Mouse (Mus musculus): ENCODE measurements around the gene Camta2. TPM values are rescaled to one million over a fixed set of nuclear protein-coding genes. Genes with fewer than 3 reads are reported as not detected.

The Camta2 gene
- polyA plus RNA-seq, 1 experiment from 2014 or later, result 29.0 TPM

- Histone ChIP-seq H3K27ac (ENCODE audit: low read depth, low read length) (peak overlapping the region; percentile 96), H3K4me2 (ENCODE audit: low read depth, low read length) (peak overlapping the region; percentile 91), H3K4me3 (ENCODE audit: low read depth, low read length) (peak overlapping the region; percentile 98), H3K27me3 (ENCODE audit: control insufficient read depth, insufficient read depth, low read length) (no peaks in the 10 kb centered on the region), H3K4me1 (ENCODE audit: control insufficient read depth, insufficient read depth, low read length) (peaks cover 23% of the 10 kb centered on the region), H3K9me3 (ENCODE audit: control insufficient read depth, low read length) (no peaks in the 10 kb centered on the region), H3K36me3 (ENCODE audit: control insufficient read depth, insufficient read depth, low read length) (peaks cover 17% of the 10 kb centered on the region), H3K9ac (replicated peaks; ENCODE audit: low read depth, low read length) (peak overlapping the region; percentile 95)
- under 1% methylated on average over 44 of the region's 48 CpGs for WGBS
- ATAC-seq (ENCODE audit: low read depth), result peak; percentile 33; the same call in 1 of the 2 replicates
These were observed 32.9 kb downstream of the Camta2 start for GRCm38 (mm10) chr11:70654923-70655570.

GRCm38 (mm10) chr11:70654198-70654922, 33.5 kb downstream of the Camta2 start, which contains the start of gene Pfn1:
Pfn1 (minus strand) TSS chr11:70654644.
- peaks cover 23% of the 10 kb centered on the region for H3K4me1 ChIP-seq (ENCODE audit: control insufficient read depth, insufficient read depth, low read length)
- under 1% methylated on average over 43 of the region's 61 CpGs for whole genome bisulfite sequencing
- peak; percentile 54 for ATAC-seq (ENCODE audit: low read depth)
- peak within 1 kb of the TSS; percentile 96 for H3K27ac ChIP-seq (ENCODE audit: low read depth, low read length)
- peak within 1 kb of the TSS; percentile 91 for H3K4me2 ChIP-seq (ENCODE audit: low read depth, low read length)
- H3K4me3 ChIP-seq (ENCODE audit: low read depth, low read length), result peak within 1 kb of the TSS; percentile 98
- no peaks in the 10 kb centered on the region for H3K27me3 ChIP-seq (ENCODE audit: control insufficient read depth, insufficient read depth, low read length)
- no peaks in the 10 kb centered on the region for H3K9me3 ChIP-seq (ENCODE audit: control insufficient read depth, low read length)
- H3K9ac ChIP-seq (replicated peaks; ENCODE audit: low read depth, low read length), result peak within 1 kb of the TSS; percentile 95
- peaks cover 24% of the 10 kb centered on the region for H3K36me3 ChIP-seq (ENCODE audit: control insufficient read depth, insufficient read depth, low read length)

- ATAC-seq (ENCODE audit: low read depth), result peak; percentile 60
- Histone ChIP-seq H3K36me3 (ENCODE audit: control insufficient read depth, insufficient read depth, low read length) (peaks cover 30% of the 10 kb centered on the region), H3K27me3 (ENCODE audit: control insufficient read depth, insufficient read depth, low read length) (no peaks in the 10 kb centered on the region), H3K4me1 (ENCODE audit: control insufficient read depth, insufficient read depth, low read length) (peaks cover 25% of the 10 kb centered on the region), H3K4me2 (ENCODE audit: low read depth, low read length) (peak overlapping the region; percentile 91), H3K9me3 (ENCODE audit: control insufficient read depth, low read length) (no peaks in the 10 kb centered on the region), H3K27ac (ENCODE audit: low read depth, low read length) (peak overlapping the region; percentile 96), H3K9ac (replicated peaks; ENCODE audit: low read depth, low read length) (peak overlapping the region; percentile 95), H3K4me3 (ENCODE audit: low read depth, low read length) (peak overlapping the region; percentile 98)
- WGBS, result under 1% methylated on average over 45 of the region's 63 CpGs
These were observed 34.3 kb downstream of the Camta2 start for GRCm38 (mm10) chr11:70653345-70654197.

- no peak overlapping the region for H3K27ac ChIP-seq (ENCODE audit: low read depth, low read length)
- WGBS, result 68% methylated on average over 6 of the region's 6 CpGs
- peak overlapping the region; percentile 95; the same call in 1 of the 2 replicates for H3K9ac ChIP-seq (replicated peaks; ENCODE audit: low read depth, low read length)
- peak overlapping the region; percentile 91 for H3K4me2 ChIP-seq (ENCODE audit: low read depth, low read length)
- H3K4me1 ChIP-seq (ENCODE audit: control insufficient read depth, insufficient read depth, low read length), result peaks cover 31% of the 10 kb centered on the region
- H3K36me3 ChIP-seq (ENCODE audit: control insufficient read depth, insufficient read depth, low read length), result peaks cover 30% of the 10 kb centered on the region
- peak overlapping the region; percentile 98 for H3K4me3 ChIP-seq (ENCODE audit: low read depth, low read length)
- H3K9me3 ChIP-seq (ENCODE audit: control insufficient read depth, low read length), result no peaks in the 10 kb centered on the region
- ATAC-seq (ENCODE audit: low read depth), result no peak
- no peaks in the 10 kb centered on the region for H3K27me3 ChIP-seq (ENCODE audit: control insufficient read depth, insufficient read depth, low read length)
These were observed 35.0 kb downstream of the Camta2 start for GRCm38 (mm10) chr11:70652884-70653344.

- Histone ChIP-seq H3K27ac (ENCODE audit: low read depth, low read length) (no peak overlapping the region), H3K4me1 (ENCODE audit: control insufficient read depth, insufficient read depth, low read length) (peaks cover 34% of the 10 kb centered on the region), H3K36me3 (ENCODE audit: control insufficient read depth, insufficient read depth, low read length) (peaks cover 30% of the 10 kb centered on the region), H3K4me3 (ENCODE audit: low read depth, low read length) (peak overlapping the region; percentile 98; the same call in 1 of the 2 replicates), H3K27me3 (ENCODE audit: control insufficient read depth, insufficient read depth, low read length) (no peaks in the 10 kb centered on the region), H3K4me2 (ENCODE audit: low read depth, low read length) (peak overlapping the region; percentile 91), H3K9me3 (ENCODE audit: control insufficient read depth, low read length) (no peaks in the 10 kb centered on the region), H3K9ac (replicated peaks; ENCODE audit: low read depth, low read length) (no peak overlapping the region)
- ATAC-seq (ENCODE audit: low read depth), result no peak
- 72% methylated on average over 12 of the region's 12 CpGs for WGBS
These were observed 35.6 kb downstream of the Camta2 start for GRCm38 (mm10) chr11:70652029-70652883.

GRCm38 (mm10) chr11:70651391-70651790, 36.5 kb downstream of the Camta2 start:
- ATAC-seq (ENCODE audit: low read depth), result no peak
- 85% methylated on average over 2 of the region's 2 CpGs for WGBS
- peaks cover 28% of the 10 kb centered on the region for H3K4me1 ChIP-seq (ENCODE audit: control insufficient read depth, insufficient read depth, low read length)
- H3K4me2 ChIP-seq (ENCODE audit: low read depth, low read length), result no peak overlapping the region
- H3K9me3 ChIP-seq (ENCODE audit: control insufficient read depth, low read length), result no peaks in the 10 kb centered on the region
- peaks cover 30% of the 10 kb centered on the region for H3K36me3 ChIP-seq (ENCODE audit: control insufficient read depth, insufficient read depth, low read length)
- H3K4me3 ChIP-seq (ENCODE audit: low read depth, low read length), result no peak overlapping the region
- H3K9ac ChIP-seq (replicated peaks; ENCODE audit: low read depth, low read length), result no peak overlapping the region
- no peak overlapping the region for H3K27ac ChIP-seq (ENCODE audit: low read depth, low read length)
- H3K27me3 ChIP-seq (ENCODE audit: control insufficient read depth, insufficient read depth, low read length), result no peaks in the 10 kb centered on the region

- Histone ChIP-seq H3K36me3 (ENCODE audit: control insufficient read depth, insufficient read depth, low read length) (peaks cover 30% of the 10 kb centered on the region), H3K9me3 (ENCODE audit: control insufficient read depth, low read length) (no peaks in the 10 kb centered on the region), H3K27ac (ENCODE audit: low read depth, low read length) (no peak overlapping the region), H3K4me2 (ENCODE audit: low read depth, low read length) (no peak overlapping the region), H3K4me3 (ENCODE audit: low read depth, low read length) (no peak overlapping the region), H3K9ac (replicated peaks; ENCODE audit: low read depth, low read length) (no peak overlapping the region), H3K27me3 (ENCODE audit: control insufficient read depth, insufficient read depth, low read length) (no peaks in the 10 kb centered on the region), H3K4me1 (ENCODE audit: control insufficient read depth, insufficient read depth, low read length) (peaks cover 28% of the 10 kb centered on the region)
- 81% methylated on average over 12 of the region's 12 CpGs for WGBS
- no peak for ATAC-seq (ENCODE audit: low read depth)
These were observed 37.4 kb downstream of the Camta2 start for GRCm38 (mm10) chr11:70650322-70651175.

Measured in neural tube, embryonic 14.5 days (tissue).